Mouse (Mus musculus): Measurements from ENCODE around the gene Dvl2.

DNA sequence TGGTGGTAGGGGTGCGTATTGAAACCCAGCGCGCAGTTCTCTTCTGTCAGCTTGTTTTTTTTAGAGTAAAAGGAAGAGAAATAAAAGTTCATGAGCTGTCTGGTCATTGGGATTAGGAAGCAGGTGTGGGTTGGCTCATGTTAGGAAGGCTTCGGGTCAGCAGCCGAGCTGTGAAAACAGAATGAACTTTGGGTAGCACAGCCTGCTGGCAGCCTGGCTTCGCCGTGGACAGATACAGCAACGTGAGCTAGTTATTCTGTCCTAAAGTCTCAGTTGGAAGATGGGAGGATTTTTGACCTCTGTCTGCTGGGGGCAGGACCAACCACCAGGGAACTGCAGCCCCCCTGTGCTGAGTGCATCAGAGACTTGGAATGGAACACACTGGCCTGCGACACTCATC lies 57.4 kb downstream of the Dvl2 start:
- TF ChIP-seq CTCF (IDR thresholded peaks at IDR 0.05; ENCODE audit: low read depth, low read length) (no peak), POLR2A (IDR thresholded peaks at IDR 0.05; ENCODE audit: insufficient read depth, low read length) (no peak)
